Mouse (Mus musculus): ENCODE data around the gene Npepl1.

DNA sequence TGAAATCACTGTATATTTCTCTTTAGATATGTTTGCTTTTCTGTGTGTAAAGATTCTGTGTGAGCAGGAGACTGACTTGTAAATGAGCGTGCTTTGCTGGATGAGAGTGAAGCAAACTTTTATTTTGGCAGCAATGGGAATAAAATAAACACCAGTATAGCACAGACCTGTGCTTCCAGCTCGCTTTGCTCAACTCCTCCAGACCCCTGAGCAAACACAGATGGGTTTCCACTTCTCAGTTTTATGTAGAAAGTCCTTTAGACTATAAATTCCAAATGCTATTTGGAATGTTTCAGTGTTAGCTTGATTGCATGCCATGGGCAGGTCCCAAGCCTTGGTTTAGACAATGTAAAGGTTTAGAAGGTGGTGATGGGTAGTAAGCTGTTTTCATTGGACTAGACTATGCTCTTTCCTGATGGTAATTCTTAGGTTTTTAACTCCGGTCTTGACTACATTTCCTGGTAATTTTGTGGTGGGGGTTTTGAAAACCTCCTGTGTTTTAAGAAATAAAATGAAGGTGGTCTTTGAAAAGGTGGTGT is 27.7 kb upstream of the Npepl1 start:
- TF ChIP-seq CTCF (IDR thresholded peaks at IDR 0.05; ENCODE audit: control insufficient read depth, insufficient read depth, insufficient replicate concordance, low read depth, low read length) (no peak), POLR2A (IDR thresholded peaks at IDR 0.05; ENCODE audit: control insufficient read depth, low read depth, low read length) (no peak)

All from testis, adult 2 months (tissue).